ENCODE assay signal across 23 mouse cellular contexts in the genomic region with DNA sequence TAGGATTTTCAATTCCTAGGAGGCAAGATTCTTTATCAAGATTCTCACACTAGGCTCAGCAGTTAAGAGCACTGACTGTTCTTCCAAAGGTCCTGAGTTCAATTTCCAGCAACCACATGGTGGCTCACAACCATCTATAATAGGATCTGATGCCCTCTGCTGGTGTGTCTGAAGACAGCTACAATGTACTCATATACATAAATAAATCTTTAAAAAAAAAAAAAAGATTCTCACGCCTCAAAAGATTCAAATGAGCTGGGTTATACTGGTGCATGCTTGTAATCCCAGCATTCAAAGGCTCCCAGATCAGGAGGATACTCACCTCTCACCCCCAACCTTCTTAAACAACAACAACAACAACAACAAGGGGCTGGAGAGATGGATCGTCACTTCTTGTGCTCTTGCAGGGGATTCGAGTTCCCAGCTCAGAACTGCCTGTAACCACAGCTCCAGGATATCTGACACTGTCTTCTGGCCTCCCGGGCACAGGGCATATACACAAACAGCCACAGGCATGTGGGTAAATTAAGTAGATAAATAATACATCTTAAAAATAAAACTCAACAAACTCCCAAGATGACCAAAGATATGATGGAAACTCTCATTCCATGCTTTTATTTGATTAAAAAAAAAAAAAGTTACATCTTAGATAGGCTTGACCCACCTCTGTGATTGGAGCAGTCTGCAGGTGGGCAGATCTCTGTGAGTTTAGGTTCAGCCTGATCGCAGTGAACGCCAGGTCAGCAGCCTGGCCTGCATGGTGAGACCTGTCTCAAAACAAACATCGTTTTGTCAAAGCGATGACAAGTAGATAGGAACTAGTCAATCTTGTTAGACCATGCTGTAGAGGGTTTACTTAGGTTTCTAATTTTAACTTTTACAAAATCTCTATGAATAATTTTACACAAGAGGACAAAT. TPM values are rescaled to one million over a fixed set of nuclear protein-coding genes. Genes with fewer than 3 reads are reported as not detected.
DNase-seq lines count a peak whose midpoint lies in the region; ATAC-seq and TF ChIP-seq lines count a peak whose summit lies in the region.
"Had no signal": no experiment of that assay in that cellular context is flagged by ENCODE, and none has a peak within 500 bp of the region (broad histone marks: within the 10 kb centered on the region; RNA-seq: fewer than 3 reads in every experiment).

No protein-coding gene starts in this region.

- H3K36me3 ChIP-seq in intestine, embryonic 14.5 days (ENCODE audit: control insufficient read depth, insufficient read depth, low read length) = no peaks in the 10 kb centered on the region
- H3K36me3 ChIP-seq in intestine, embryonic 15.5 days = no peaks in the 10 kb centered on the region
- no peaks in the 10 kb centered on the region for H3K36me3 ChIP-seq in liver, postnatal 0 days (replicated peaks; ENCODE audit: insufficient read depth, low read length)
- no peaks in the 10 kb centered on the region for H3K36me3 ChIP-seq in liver, embryonic 11.5 days (ENCODE audit: control insufficient read depth, insufficient read depth, low read length)
- H3K36me3 ChIP-seq in E14TG2a.4 (ENCODE audit: insufficient read depth, low read length) = no peaks in the 10 kb centered on the region
- H3K36me3 ChIP-seq in kidney, embryonic 14.5 days (ENCODE audit: control insufficient read depth, insufficient read depth, low read length) = no peaks in the 10 kb centered on the region
- H3K36me3 ChIP-seq: liver, embryonic 13.5 days; midbrain, embryonic 13.5 days; stomach, embryonic 15.5 days had no signal

- WGBS in intestine, embryonic 14.5 days = 70% methylated on average over 8 of the region's 8 CpGs
- 66% methylated on average over 8 of the region's 8 CpGs for WGBS in intestine, embryonic 15.5 days
- 64% methylated on average over 8 of the region's 8 CpGs for WGBS in liver, postnatal 0 days (ENCODE audit: insufficient replicate concordance)
- WGBS in liver, embryonic 11.5 days = 70% methylated on average over 8 of the region's 8 CpGs
- WGBS in kidney, embryonic 14.5 days = 77% methylated on average over 8 of the region's 8 CpGs

- peak overlapping the region; percentile 76; the same call in 1 of the 2 replicates for H3K4me3 ChIP-seq in intestine, embryonic 14.5 days (ENCODE audit: low read depth, low read length)
- no peak overlapping the region for H3K4me3 ChIP-seq in intestine, embryonic 15.5 days (replicated peaks)
- H3K4me3 ChIP-seq in liver, postnatal 0 days (ENCODE audit: low read depth, low read length) = peak overlapping the region; percentile 91; the same call in 1 of the 2 replicates
- H3K4me3 ChIP-seq in liver, embryonic 11.5 days (ENCODE audit: low read depth, low read length) = no peak overlapping the region
- H3K4me3 ChIP-seq in E14TG2a.4 (replicated peaks; ENCODE audit: low read length) = no peak overlapping the region
- H3K4me3 ChIP-seq in kidney, embryonic 14.5 days (ENCODE audit: low read length) = no peak overlapping the region

- H3K4me1 ChIP-seq in intestine, embryonic 14.5 days (replicated peaks; ENCODE audit: control insufficient read depth, insufficient read depth, low read length) = peaks cover 14% of the 10 kb centered on the region; the same call in 1 of the 2 replicates
- 0 out of 2 replicates have a peak, but pooled peaks cover 2% of the 10 kb centered on the region for H3K4me1 ChIP-seq in intestine, embryonic 15.5 days (replicated peaks)
- H3K4me1 ChIP-seq in liver, postnatal 0 days (ENCODE audit: insufficient read depth) = peaks cover 3% of the 10 kb centered on the region; the same call in 1 of the 2 replicates
- H3K4me1 ChIP-seq in liver, embryonic 11.5 days (replicated peaks; ENCODE audit: control insufficient read depth, insufficient read depth, low read length) = peaks cover 4% of the 10 kb centered on the region; the same call in 1 of the 2 replicates
- H3K4me1 ChIP-seq in E14TG2a.4 (replicated peaks; ENCODE audit: low read depth, low read length) = peaks cover 39% of the 10 kb centered on the region
- no peaks in the 10 kb centered on the region for H3K4me1 ChIP-seq in kidney, embryonic 14.5 days (ENCODE audit: control insufficient read depth, insufficient read depth, low read length)
- H3K4me1 ChIP-seq: stomach, embryonic 15.5 days had no signal

- no peak for TF ChIP-seq EP300 in liver, postnatal 0 days (IDR thresholded peaks at IDR 0.05; ENCODE audit: low read depth)

- no peak for DNase-seq in intestine, embryonic 14.5 days (ENCODE audit: low spot score)
- no peak for DNase-seq in liver, postnatal 0 days
- no peak for DNase-seq in liver, embryonic 11.5 days (ENCODE audit: low spot score)
- DNase-seq in induced T-regulatory cell, adult 2 months (ENCODE audit: low read depth) = peak; percentile 20
- DNase-seq: adrenal gland, adult 8-10 months; cerebellum, adult 11-12 months; cerebellum, postnatal 10 days; gastrocnemius, postnatal 25 days; heart, adult 2 months; heart, postnatal 4 days; kidney, adult 9 months; kidney, postnatal 36 days; liver, embryonic 13.5 days; thymus, adult 18-20 months; thymus, postnatal 36 days had no signal

- no peaks in the 10 kb centered on the region for H3K27me3 ChIP-seq in intestine, embryonic 14.5 days (replicated peaks; ENCODE audit: control insufficient read depth, insufficient read depth, low read length)
- no peaks in the 10 kb centered on the region for H3K27me3 ChIP-seq in intestine, embryonic 15.5 days (replicated peaks)
- no peaks in the 10 kb centered on the region for H3K27me3 ChIP-seq in liver, postnatal 0 days (ENCODE audit: insufficient read depth, low read length)
- H3K27me3 ChIP-seq in liver, embryonic 11.5 days (replicated peaks; ENCODE audit: control insufficient read depth, insufficient read depth, low read length) = no peaks in the 10 kb centered on the region
- peaks cover 6% of the 10 kb centered on the region; the same call in 1 of the 2 replicates for H3K27me3 ChIP-seq in E14TG2a.4 (ENCODE audit: insufficient read depth, low read length)
- H3K27me3 ChIP-seq in kidney, embryonic 14.5 days (ENCODE audit: control insufficient read depth, insufficient read depth, low read length) = no peaks in the 10 kb centered on the region
- H3K27me3 ChIP-seq: heart, embryonic 13.5 days; midbrain, embryonic 13.5 days; stomach, embryonic 15.5 days had no signal

- ATAC-seq in intestine, embryonic 14.5 days (replicated peaks; ENCODE audit: low FRiP score, low TSS enrichment, low read depth) = no peak
- no peak for ATAC-seq in intestine, embryonic 15.5 days
- peak; percentile 32 for ATAC-seq in liver, postnatal 0 days
- no peak for ATAC-seq in liver, embryonic 11.5 days (replicated peaks; ENCODE audit: low FRiP score)
- no peak for ATAC-seq in kidney, embryonic 14.5 days (ENCODE audit: low FRiP score, low TSS enrichment)
- ATAC-seq: midbrain, embryonic 13.5 days had no signal

- H3K9ac ChIP-seq in intestine, embryonic 14.5 days (ENCODE audit: low read length) = no peak overlapping the region
- no peak overlapping the region for H3K9ac ChIP-seq in intestine, embryonic 15.5 days
- no peak overlapping the region for H3K9ac ChIP-seq in liver, postnatal 0 days (replicated peaks)
- H3K9ac ChIP-seq in liver, embryonic 11.5 days (ENCODE audit: low read depth, low read length) = no peak overlapping the region
- H3K9ac ChIP-seq in kidney, embryonic 14.5 days (ENCODE audit: low read depth, low read length) = no peak overlapping the region
- H3K9ac ChIP-seq: stomach, embryonic 15.5 days had no signal

- H3K9me3 ChIP-seq in intestine, embryonic 14.5 days (ENCODE audit: control insufficient read depth, low read length) = no peaks in the 10 kb centered on the region
- no peaks in the 10 kb centered on the region for H3K9me3 ChIP-seq in intestine, embryonic 15.5 days
- no peaks in the 10 kb centered on the region for H3K9me3 ChIP-seq in liver, postnatal 0 days (ENCODE audit: low read length)
- H3K9me3 ChIP-seq in liver, embryonic 11.5 days (ENCODE audit: control insufficient read depth, low read length) = no peaks in the 10 kb centered on the region
- H3K9me3 ChIP-seq in E14TG2a.4 (ENCODE audit: low read length) = no peaks in the 10 kb centered on the region
- no peaks in the 10 kb centered on the region for H3K9me3 ChIP-seq in kidney, embryonic 14.5 days (ENCODE audit: control insufficient read depth, low read length)
- H3K9me3 ChIP-seq: heart, embryonic 13.5 days; limb, embryonic 10.5 days; liver, embryonic 13.5 days; midbrain, embryonic 13.5 days; stomach, embryonic 15.5 days had no signal

- H3K4me2 ChIP-seq in intestine, embryonic 14.5 days (ENCODE audit: low read length) = peak overlapping the region; percentile 76; the same call in 1 of the 2 replicates
- no peak overlapping the region for H3K4me2 ChIP-seq in intestine, embryonic 15.5 days (replicated peaks)
- peak overlapping the region; percentile 97; the same call in 1 of the 2 replicates for H3K4me2 ChIP-seq in liver, postnatal 0 days (ENCODE audit: low read depth, low read length)
- H3K4me2 ChIP-seq in liver, embryonic 11.5 days = no peak overlapping the region
- H3K4me2 ChIP-seq in kidney, embryonic 14.5 days (replicated peaks; ENCODE audit: low read depth, low read length) = no peak overlapping the region

- peak; percentile 29; the same call in 1 of the 2 replicates for TF ChIP-seq CTCF in liver, postnatal 0 days (IDR thresholded peaks at IDR 0.05; ENCODE audit: low read depth)
- TF ChIP-seq CTCF in E14TG2a.4 (conservative IDR thresholded peaks at IDR 0.05; ENCODE audit: low read length) = peak; percentile 20; the same call in 1 of the 2 replicates

- no peak overlapping the region for H3K27ac ChIP-seq in intestine, embryonic 14.5 days (ENCODE audit: low read depth)
- H3K27ac ChIP-seq in intestine, embryonic 15.5 days = no peak overlapping the region
- peak overlapping the region; percentile 91 for H3K27ac ChIP-seq in liver, postnatal 0 days (ENCODE audit: low read depth)
- H3K27ac ChIP-seq in liver, embryonic 11.5 days (ENCODE audit: low read depth, low read length) = no peak overlapping the region
- no peak overlapping the region for H3K27ac ChIP-seq in kidney, embryonic 14.5 days (ENCODE audit: low read depth, low read length)
- H3K27ac ChIP-seq: heart, adult 2 months; limb, embryonic 10.5 days; liver, embryonic 13.5 days; midbrain, embryonic 13.5 days; stomach, embryonic 15.5 days had no signal

RNA-seq across cellular contexts. Expression of gene Rufy3, which starts 1.7 kb away (rescaled TPM):
- polyA plus RNA-seq in intestine, embryonic 14.5 days (2014; fragmentation: Nextera tagmentation; extraction: Ambion mirVana) = 23.4 and 23.6 TPM in 2 replicates
- 17.4 and 20.9 TPM in 2 replicates for polyA plus RNA-seq in intestine, embryonic 15.5 days (2015; fragmentation: Nextera tagmentation; extraction: Ambion mirVana)
- 6.8 and 7.0 TPM in 2 replicates for polyA plus RNA-seq in liver, postnatal 0 days (2015; fragmentation: Nextera tagmentation; extraction: Ambion mirVana)
- polyA plus RNA-seq in liver, embryonic 11.5 days (2014; fragmentation: Nextera tagmentation; extraction: Ambion mirVana) = 9.1 and 10.7 TPM in 2 replicates
- polyA plus RNA-seq in kidney, embryonic 14.5 days (2014; fragmentation: Nextera tagmentation; extraction: Ambion mirVana) = 11.1 and 17.7 TPM in 2 replicates

RNA-seq across cellular contexts. Expression of gene Utp3, which starts 8.9 kb away (rescaled TPM):
- polyA plus RNA-seq in intestine, embryonic 14.5 days (2014; fragmentation: Nextera tagmentation; extraction: Ambion mirVana) = 63.6 and 63.9 TPM in 2 replicates
- 59.4 and 61.2 TPM in 2 replicates for polyA plus RNA-seq in intestine, embryonic 15.5 days (2015; fragmentation: Nextera tagmentation; extraction: Ambion mirVana)
- 27.2 and 27.6 TPM in 2 replicates for polyA plus RNA-seq in liver, postnatal 0 days (2015; fragmentation: Nextera tagmentation; extraction: Ambion mirVana)
- 74.5 and 77.7 TPM in 2 replicates for polyA plus RNA-seq in liver, embryonic 11.5 days (2014; fragmentation: Nextera tagmentation; extraction: Ambion mirVana)
- 73.4 and 88.8 TPM in 2 replicates for polyA plus RNA-seq in kidney, embryonic 14.5 days (2014; fragmentation: Nextera tagmentation; extraction: Ambion mirVana)

RNA-seq across cellular contexts. Expression of gene Jchain, which starts 35.4 kb away (rescaled TPM):
- polyA plus RNA-seq in intestine, embryonic 14.5 days (2014; fragmentation: Nextera tagmentation; extraction: Ambion mirVana) = 0.17 TPM in 1 of 2 replicates, not detected in the other
- polyA plus RNA-seq in intestine, embryonic 15.5 days (2015; fragmentation: Nextera tagmentation; extraction: Ambion mirVana) = 0.20 TPM in 1 of 2 replicates, not detected in the other
- 0.09 TPM in 2 replicates for polyA plus RNA-seq in liver, postnatal 0 days (2015; fragmentation: Nextera tagmentation; extraction: Ambion mirVana)
- polyA plus RNA-seq in liver, embryonic 11.5 days (2014; fragmentation: Nextera tagmentation; extraction: Ambion mirVana) = 0.23 TPM in 1 of 2 replicates, not detected in the other
- polyA plus RNA-seq in kidney, embryonic 14.5 days (2014; fragmentation: Nextera tagmentation; extraction: Ambion mirVana) = 0.91 TPM in 1 of 2 replicates, not detected in the other
- polyA plus RNA-seq: C2C12; limb, embryonic 10.5 days had no signal

Comparison
In these comparisons a context has a peak if more than half of its experiments do, and no peak if none do; other contexts are left out.
1. H3K4me2 ChIP-seq: peak in intestine, embryonic 14.5 days (single experiment) and liver, postnatal 0 days (single experiment); none in intestine, embryonic 15.5 days (single experiment), liver, embryonic 11.5 days (single experiment) and kidney, embryonic 14.5 days (single experiment).
2. H3K4me3 ChIP-seq: peak in intestine, embryonic 14.5 days (single experiment) and liver, postnatal 0 days (single experiment); none in intestine, embryonic 15.5 days (single experiment), liver, embryonic 11.5 days (single experiment), E14TG2a.4 (single experiment) and kidney, embryonic 14.5 days (single experiment).